Mouse (Mus musculus) duodenum, adult 2 months (tissue): ENCODE data around the gene Olfr473. TPM values are rescaled to one million over a fixed set of nuclear protein-coding genes. Genes with fewer than 3 reads are reported as not detected.

ENCODE experiments used
- polyA plus RNA-seq: library from polyadenylated mRNA; depleted of rRNA; stranded (reverse); fragments of >200 nt; gene quantifications from 2 replicates; pipeline ENCODE4 v1.2.3, GENCODE M21; 2012; ENCODE audit warnings: low replicate concordance; rRNA removed

Gene Olfr473
- not detected in 2 replicates for polyA plus RNA-seq

DNA sequence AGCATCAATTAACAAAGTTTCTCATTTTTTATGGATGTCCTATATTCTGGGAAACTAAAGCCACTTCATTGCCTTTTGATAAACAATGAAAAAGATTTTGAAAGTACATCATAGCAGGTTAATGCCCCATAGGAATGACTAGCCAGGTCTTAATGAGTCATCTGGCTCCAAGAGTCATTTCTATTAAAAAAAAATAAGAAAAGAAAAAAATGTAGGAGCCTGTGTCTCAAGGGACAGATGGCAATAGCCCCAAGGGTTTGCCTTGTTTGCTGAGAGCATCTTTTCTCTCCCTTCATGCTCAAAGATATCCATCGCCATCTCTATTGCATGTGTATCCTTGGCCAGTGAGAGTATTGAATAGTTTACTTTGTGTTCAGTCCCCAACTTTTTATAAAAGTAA, at the start of gene Olfr473:
Gene Olfr473 (plus strand): TSS at position 301 of the 400 bp plus-strand sequence.

DNA sequence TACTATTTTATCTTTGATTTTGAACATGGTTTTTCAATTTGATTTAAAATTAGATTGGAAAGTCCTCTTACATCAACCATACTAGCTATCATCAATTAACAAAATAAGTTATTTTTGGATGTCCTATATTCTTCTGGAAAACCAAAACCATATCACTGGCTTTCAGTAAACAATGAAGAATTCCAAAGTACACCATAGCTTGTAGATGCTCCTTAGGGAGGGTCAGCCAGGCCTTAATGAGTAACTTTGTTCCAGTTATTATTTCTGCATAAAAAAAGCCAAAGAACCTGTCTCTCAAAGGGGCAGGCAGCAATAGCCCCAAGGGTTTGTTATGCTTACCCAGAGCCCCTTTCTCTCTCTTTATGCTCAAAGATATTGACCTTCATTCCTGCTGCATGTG, 32.6 kb upstream of the Olfr473 start, which contains the start of gene Olfr472:
Gene Olfr472 (plus strand): TSS at position 301 of the 400 bp plus-strand sequence.

DNA sequence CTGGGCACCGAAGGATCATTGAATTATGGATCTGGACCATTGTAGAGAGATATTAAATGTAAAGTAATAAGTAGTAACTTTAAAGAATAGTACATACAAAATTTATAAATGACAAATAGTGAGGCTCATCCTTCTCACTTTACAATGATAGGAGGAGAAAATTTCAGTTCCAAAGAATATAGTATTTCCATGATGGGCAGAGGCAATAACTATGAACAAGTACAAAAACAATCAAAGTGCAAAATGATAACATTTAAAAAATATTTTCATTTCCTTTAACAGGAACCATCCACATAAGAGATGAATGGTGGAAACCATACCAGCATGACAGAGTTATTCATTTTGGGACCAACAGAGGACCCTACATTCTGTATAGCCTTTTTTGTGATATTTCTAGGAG, 24.1 kb downstream of the Olfr473 start, which contains the start of gene Olfr474:
Gene Olfr474 (plus strand): TSS at position 301 of the 400 bp plus-strand sequence.

DNA sequence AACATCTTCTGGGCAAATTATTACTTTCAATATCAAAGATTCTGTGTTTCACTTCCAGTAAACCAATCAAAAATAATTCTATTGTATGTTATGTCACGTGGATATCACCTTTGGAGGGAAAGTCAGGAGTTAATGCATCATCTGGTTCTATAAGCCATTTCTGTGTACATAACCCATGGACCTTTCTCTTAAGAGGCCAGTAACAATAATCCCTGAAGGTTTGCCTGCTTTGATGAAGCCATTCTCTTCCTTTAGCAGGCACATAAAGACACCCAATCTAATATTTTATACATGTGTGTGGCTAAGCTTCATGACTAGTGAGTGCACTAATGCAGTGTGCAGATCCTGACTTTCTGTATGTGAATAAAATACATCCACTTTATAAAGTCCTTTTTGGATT, 34.3 kb downstream of the Olfr473 start, which contains the start of gene Olfr476:
Gene Olfr476 (plus strand): TSS at position 301 of the 400 bp plus-strand sequence.

Other genes starting within 250 kb of the Olfr473 start
- 0.04 TPM in 1 of 2 replicates, not detected in the other for gene Cyb5r2, start 172.4 kb upstream of the Olfr473 start, polyA plus RNA-seq
- not detected in 2 replicates for gene Ovch2, start 129.2 kb upstream of the Olfr473 start, polyA plus RNA-seq
- gene Olfr467, start 118.2 kb upstream of the Olfr473 start, polyA plus RNA-seq = not detected in 2 replicates
- not detected in 2 replicates for gene Olfr469, start 104.9 kb upstream of the Olfr473 start, polyA plus RNA-seq
- not detected in 2 replicates for gene Olfr470, start 83.0 kb upstream of the Olfr473 start, polyA plus RNA-seq
- not detected in 2 replicates for gene Olfr472, start 32.5 kb upstream of the Olfr473 start, polyA plus RNA-seq
- gene Olfr474, start 24.2 kb downstream of the Olfr473 start, polyA plus RNA-seq = not detected in 2 replicates
- gene Olfr476, start 34.4 kb downstream of the Olfr473 start, polyA plus RNA-seq = not detected in 2 replicates
- gene Olfr477, start 56.2 kb downstream of the Olfr473 start, polyA plus RNA-seq = not detected in 2 replicates
- gene Olfr478, start 103.5 kb downstream of the Olfr473 start, polyA plus RNA-seq = not detected in 2 replicates
- not detected in 2 replicates for gene Olfr479, start 120.2 kb downstream of the Olfr473 start, polyA plus RNA-seq
- not detected in 2 replicates for gene Olfr480, start 136.9 kb downstream of the Olfr473 start, polyA plus RNA-seq
- gene Olfr481, start 149.4 kb downstream of the Olfr473 start, polyA plus RNA-seq = not detected in 2 replicates
- gene Olfr482, start 167.1 kb downstream of the Olfr473 start, polyA plus RNA-seq = not detected in 2 replicates
- gene Olfr483, start 170.4 kb downstream of the Olfr473 start, polyA plus RNA-seq = not detected in 2 replicates
- gene Olfr484, start 197.0 kb downstream of the Olfr473 start, polyA plus RNA-seq = not detected in 2 replicates
- not detected in 2 replicates for gene Olfr485, start 229.4 kb downstream of the Olfr473 start, polyA plus RNA-seq
- not detected in 2 replicates for gene Olfr486, start 242.3 kb downstream of the Olfr473 start, polyA plus RNA-seq